Mouse (Mus musculus) liver, embryonic 11.5 days (tissue): ENCODE measurements around the gene Btbd35f20. TPM values are rescaled to one million over a fixed set of nuclear protein-coding genes. Genes with fewer than 3 reads are reported as not detected.
"Not testable (repeated sequence)": the region's sequence is repeated elsewhere in the genome, so short reads cannot be mapped to it uniquely, and the experiment has no call there.

Experiments used
- ATAC-seq: fragments of 200-750 bp; cut with Nextera tagmentation; replicated peaks from 2 replicates; pipeline ENCODE4 v1.8.0; 2017; ENCODE audit warnings: moderate number of reproducible peaks, mild to moderate bottlenecking, moderate TSS enrichment, moderate library complexity; ENCODE audit not compliant: low FRiP score
- DNase-seq: peaks from one replicate; pipeline ENCODE4 v3.0.0-alpha.2; 2017; ENCODE audit warnings: low spot score
- H3K27ac ChIP-seq: fragments of 300-500 bp; sonication (generic); 2 replicates; pipeline ENCODE4 v1.5.1; 2014; ENCODE audit warnings: mild to moderate bottlenecking, low read depth, low read length, control low read depth
- H3K27me3 ChIP-seq: fragments of 300-500 bp; sonication (generic); replicated peaks from 2 replicates; pipeline ENCODE4 v1.6.1; 2014; ENCODE audit warnings: low read length, mixed read lengths; ENCODE audit not compliant: control insufficient read depth, insufficient read depth
- H3K36me3 ChIP-seq: fragments of 300-500 bp; sonication (generic); 2 replicates; pipeline ENCODE4 v1.6.1; 2014; ENCODE audit warnings: mild to moderate bottlenecking, low read length, moderate library complexity, mixed read lengths; ENCODE audit not compliant: control insufficient read depth, insufficient read depth
- H3K4me1 ChIP-seq: fragments of 300-500 bp; sonication (generic); replicated peaks from 2 replicates; pipeline ENCODE4 v1.6.1; 2014; ENCODE audit warnings: low read length, mixed read lengths; ENCODE audit not compliant: control insufficient read depth, insufficient read depth
- H3K4me2 ChIP-seq: fragments of 300-500 bp; sonication (generic); 2 replicates; pipeline ENCODE4 v1.6.1; 2014; ENCODE audit warnings: mild to moderate bottlenecking, control low read depth, moderate library complexity
- H3K4me3 ChIP-seq: fragments of 300-500 bp; sonication (generic); 2 replicates; pipeline ENCODE4 v1.5.1; 2014; ENCODE audit warnings: low read depth, low read length, control low read depth
- H3K9ac ChIP-seq: fragments of 300-500 bp; sonication (generic); 2 replicates; pipeline ENCODE4 v1.6.1; 2014; ENCODE audit warnings: low read depth, low read length, control low read depth
- H3K9me3 ChIP-seq: fragments of 300-500 bp; sonication (generic); 2 replicates; pipeline ENCODE4 v1.6.1; 2016; ENCODE audit warnings: low read length, inconsistent platforms, mixed read lengths; ENCODE audit not compliant: control insufficient read depth
- WGBS: fragments of 180-500 bp; shearing (Covaris S2); extraction: QIAGEN DNeasy Blood & Tissue Kit; methylation state at CpG from one replicate; pipeline ENCODE4 v1.1.7; 2014; 5-methylcytosine and 5-hydroxymethylcytosine counted together
- polyA plus RNA-seq: library from polyadenylated mRNA; unstranded; fragments of >200 nt; fragmentation: Nextera tagmentation; extraction: Ambion mirVana; gene quantifications from 2 replicates; pipeline ENCODE4 v1.2.1, GENCODE M21; 2014

Btbd35f20 gene
- polyA plus RNA-seq: not detected in 2 replicates

GRCm38 (mm10) chrX:4291145-4291544 is at the start of gene Btbd35f20:
Gene Btbd35f20, minus strand, starts transcription at chrX:4291245.
- not testable (repeated sequence) for H3K4me1 ChIP-seq, H3K4me2 ChIP-seq, DNase-seq, H3K4me3 ChIP-seq, ATAC-seq, H3K36me3 ChIP-seq, H3K27ac ChIP-seq, H3K9ac ChIP-seq, H3K27me3 ChIP-seq, H3K9me3 ChIP-seq
- WGBS: no CpG with 5 or more reads among the region's 4 CpGs

Other genes with a start within 250 kb of the Btbd35f20 start
- not detected in 2 replicates for gene Btbd35f28, start 94.7 kb downstream of the Btbd35f20 start, polyA plus RNA-seq
- gene Btbd35f17, start 79.4 kb upstream of the Btbd35f20 start, polyA plus RNA-seq: not detected in 2 replicates